Mouse (Mus musculus): ENCODE measurements around the gene Prdx6. TPM values are rescaled to one million over a fixed set of nuclear protein-coding genes. Genes with fewer than 3 reads are reported as not detected.
"Not testable (repeated sequence)": the region's sequence is repeated elsewhere in the genome, so short reads cannot be mapped to it uniquely, and the experiment has no call there.

Gene Prdx6
- polyA plus RNA-seq, 1 experiment = 339 TPM

GRCm38 (mm10) chr1:161233226-161233839 lies 17.7 kb downstream of the Prdx6 start:
- Histone ChIP-seq H3K27ac (ENCODE audit: insufficient read depth, low read length) (no peak overlapping the region), H3K4me3 (replicated peaks; ENCODE audit: insufficient read depth, low read depth, low read length) (no peak overlapping the region), H3K4me1 (ENCODE audit: control insufficient read depth, insufficient read depth, low read length) (no peaks in the 10 kb centered on the region), H3K27me3 (ENCODE audit: control insufficient read depth, insufficient read depth, low read length) (no peaks in the 10 kb centered on the region)
- DNase-seq = no peak
- TF ChIP-seq POLR2A (IDR thresholded peaks at IDR 0.05; ENCODE audit: borderline replicate concordance, insufficient read depth, low read length) = no peak
- 45% methylated on average over 13 of the region's 13 CpGs for WGBS

GRCm38 (mm10) chr1:161232181-161232580 lies 18.8 kb downstream of the Prdx6 start:
- DNase-seq = no peak
- Histone ChIP-seq H3K27me3 (ENCODE audit: control insufficient read depth, insufficient read depth, low read length) (no peaks in the 10 kb centered on the region), H3K4me1 (ENCODE audit: control insufficient read depth, insufficient read depth, low read length) (no peaks in the 10 kb centered on the region), H3K4me3 (replicated peaks; ENCODE audit: insufficient read depth, low read depth, low read length) (no peak overlapping the region), H3K27ac (ENCODE audit: insufficient read depth, low read length) (no peak overlapping the region)
- WGBS = 95% methylated on average over 5 of the region's 5 CpGs
- no peak for TF ChIP-seq CTCF (IDR thresholded peaks at IDR 0.05; ENCODE audit: borderline replicate concordance, insufficient read depth, low read depth, low read length)
- no peak for TF ChIP-seq POLR2A (IDR thresholded peaks at IDR 0.05; ENCODE audit: borderline replicate concordance, insufficient read depth, low read length)

DNA sequence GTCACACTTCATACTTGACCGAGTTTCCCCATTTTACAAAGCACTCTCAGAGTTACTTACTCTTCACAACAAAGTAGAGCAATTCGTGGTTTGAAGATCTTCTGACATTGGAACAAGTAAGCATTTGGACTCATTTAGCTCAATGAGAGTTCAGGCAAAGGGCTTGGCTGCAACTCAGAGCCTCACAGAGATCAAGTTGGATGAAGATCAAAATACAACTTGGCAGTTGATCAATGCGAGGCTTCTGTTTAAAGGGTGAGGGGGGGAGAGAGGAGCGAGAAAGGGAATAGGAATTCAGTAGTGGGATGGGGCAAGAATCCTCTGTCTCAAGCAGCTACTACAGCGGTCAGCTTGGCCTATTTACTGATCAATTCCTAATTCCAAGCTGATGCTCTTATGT lies 26.2 kb downstream of the Prdx6 start:
- H3K4me1 ChIP-seq (ENCODE audit: control insufficient read depth, insufficient read depth, low read length) = no peaks in the 10 kb centered on the region; the same call in 1 of the 2 replicates
- H3K27me3 ChIP-seq (ENCODE audit: control insufficient read depth, insufficient read depth, low read length) = no peaks in the 10 kb centered on the region
- TF ChIP-seq CTCF (IDR thresholded peaks at IDR 0.05; ENCODE audit: borderline replicate concordance, insufficient read depth, low read depth, low read length) = no peak
- TF ChIP-seq POLR2A (IDR thresholded peaks at IDR 0.05; ENCODE audit: borderline replicate concordance, insufficient read depth, low read length) = no peak
- DNase-seq = peak in 1 of 2 experiments; percentile 65
- 9% methylated on average over 5 of the region's 5 CpGs for WGBS
- no peak overlapping the region for H3K27ac ChIP-seq (ENCODE audit: insufficient read depth, low read length)
- no peak overlapping the region for H3K4me3 ChIP-seq (replicated peaks; ENCODE audit: insufficient read depth, low read depth, low read length)

DNA sequence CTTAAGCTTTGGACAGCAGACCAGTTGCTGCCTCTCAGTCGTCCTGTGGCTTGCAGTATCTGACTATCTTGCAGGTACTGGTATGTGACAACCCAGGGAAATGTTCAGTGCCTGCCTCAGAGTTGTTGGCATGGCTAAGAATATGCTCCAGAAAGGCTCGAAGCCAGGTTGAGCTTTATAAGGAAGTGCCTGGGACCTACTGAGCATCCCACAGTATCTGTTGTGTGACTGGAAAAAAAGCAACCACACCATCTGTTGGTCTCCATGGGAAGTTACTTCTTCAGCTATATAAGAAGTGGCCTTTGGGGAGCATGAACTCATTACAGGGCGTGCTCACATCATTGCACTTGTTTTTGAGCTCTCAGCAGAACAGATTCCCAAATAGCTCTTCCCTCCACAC lies 31.2 kb downstream of the Prdx6 start:
- 15% methylated on average over 3 of the region's 3 CpGs for WGBS
- Histone ChIP-seq H3K27ac (ENCODE audit: insufficient read depth, low read length) (no peak overlapping the region), H3K4me3 (replicated peaks; ENCODE audit: insufficient read depth, low read depth, low read length) (no peak overlapping the region), H3K27me3 (ENCODE audit: control insufficient read depth, insufficient read depth, low read length) (no peaks in the 10 kb centered on the region), H3K4me1 (ENCODE audit: control insufficient read depth, insufficient read depth, low read length) (no peaks in the 10 kb centered on the region; the same call in 1 of the 2 replicates)
- TF ChIP-seq CTCF (IDR thresholded peaks at IDR 0.05; ENCODE audit: borderline replicate concordance, insufficient read depth, low read depth, low read length) (no peak), POLR2A (IDR thresholded peaks at IDR 0.05; ENCODE audit: borderline replicate concordance, insufficient read depth, low read length) (no peak)
- DNase-seq = peak in 1 of 2 experiments; percentile 44

- Histone ChIP-seq H3K27ac (ENCODE audit: insufficient read depth, low read length) (no peak overlapping the region), H3K4me3 (replicated peaks; ENCODE audit: insufficient read depth, low read depth, low read length) (no peak overlapping the region), H3K27me3 (ENCODE audit: control insufficient read depth, insufficient read depth, low read length) (no peaks in the 10 kb centered on the region), H3K4me1 (ENCODE audit: control insufficient read depth, insufficient read depth, low read length) (no peaks in the 10 kb centered on the region)
- DNase-seq = peak in 1 of 2 experiments; percentile 16
- WGBS = 27% methylated on average over 4 of the region's 4 CpGs
- TF ChIP-seq POLR2A (IDR thresholded peaks at IDR 0.05; ENCODE audit: borderline replicate concordance, insufficient read depth, low read length) (no peak), CTCF (IDR thresholded peaks at IDR 0.05; ENCODE audit: borderline replicate concordance, insufficient read depth, low read depth, low read length) (peak; percentile 42; the same call in 1 of the 2 replicates)
Observed at GRCm38 (mm10) chr1:161214465-161214864, 36.6 kb downstream of the Prdx6 start.

DNA sequence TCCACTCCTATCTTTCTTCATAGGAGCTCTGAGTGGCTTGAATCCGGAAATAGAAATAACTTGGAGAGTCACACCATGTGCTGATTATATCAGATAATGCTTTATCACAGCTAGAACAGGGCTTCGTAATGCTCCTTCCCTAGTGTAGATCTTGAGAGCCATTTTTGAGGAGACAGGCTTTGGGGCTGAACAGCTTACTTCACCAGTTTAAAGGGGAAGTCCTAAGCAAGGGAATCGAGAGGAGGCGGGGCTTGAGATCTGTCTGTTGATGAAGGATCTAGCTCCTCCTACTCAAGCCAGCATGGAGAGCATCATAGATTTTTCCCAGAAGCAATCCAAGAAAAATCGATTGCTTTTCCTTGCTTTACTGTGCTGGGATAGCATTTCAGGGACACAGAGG lies 51.2 kb downstream of the Prdx6 start:
- H3K27ac ChIP-seq (ENCODE audit: insufficient read depth, low read length) = no peak overlapping the region
- TF ChIP-seq POLR2A (IDR thresholded peaks at IDR 0.05; ENCODE audit: borderline replicate concordance, insufficient read depth, low read length) = no peak
- DNase-seq = no peak
- H3K4me3 ChIP-seq (replicated peaks; ENCODE audit: insufficient read depth, low read depth, low read length) = no peak overlapping the region
- no peaks in the 10 kb centered on the region for H3K4me1 ChIP-seq (ENCODE audit: control insufficient read depth, insufficient read depth, low read length)
- no peaks in the 10 kb centered on the region for H3K27me3 ChIP-seq (ENCODE audit: control insufficient read depth, insufficient read depth, low read length)
- 80% methylated on average over 5 of the region's 5 CpGs for WGBS

- not testable (repeated sequence) for DNase-seq; H3K27ac ChIP-seq (ENCODE audit: insufficient read depth, low read length); H3K4me1 ChIP-seq (ENCODE audit: control insufficient read depth, insufficient read depth, low read length); H3K27me3 ChIP-seq (ENCODE audit: control insufficient read depth, insufficient read depth, low read length)
- peak overlapping the region; percentile 43 for H3K4me3 ChIP-seq (replicated peaks; ENCODE audit: insufficient read depth, low read depth, low read length)
- 12% methylated on average over 11 of the region's 11 CpGs for WGBS
Observed at GRCm38 (mm10) chr1:161196364-161196763, 54.7 kb downstream of the Prdx6 start.

- WGBS = under 1% methylated on average over 16 of the region's 16 CpGs
Observed at GRCm38 (mm10) chr1:161195541-161196351, 55.3 kb downstream of the Prdx6 start.

More at GRCm38 (mm10) chr1:161195541-161196351, 55.3 kb downstream of the Prdx6 start:
- peak; percentile 72 to 79 for DNase-seq
- no peaks in the 10 kb centered on the region for H3K27me3 ChIP-seq (ENCODE audit: control insufficient read depth, insufficient read depth, low read length)
- H3K4me3 ChIP-seq (replicated peaks; ENCODE audit: insufficient read depth, low read depth, low read length) = peak overlapping the region; percentile 43
- H3K27ac ChIP-seq (ENCODE audit: insufficient read depth, low read length) = no peak overlapping the region
- TF ChIP-seq POLR2A (IDR thresholded peaks at IDR 0.05; ENCODE audit: borderline replicate concordance, insufficient read depth, low read length) (no peak), CTCF (IDR thresholded peaks at IDR 0.05; ENCODE audit: borderline replicate concordance, insufficient read depth, low read depth, low read length) (peak; percentile 55; the same call in 1 of the 2 replicates)
- H3K4me1 ChIP-seq (ENCODE audit: control insufficient read depth, insufficient read depth, low read length) = no peaks in the 10 kb centered on the region

All from cerebellum, adult 2 months (tissue).